Mouse (Mus musculus) liver, embryonic 14.5 days (tissue): Measurements from ENCODE around the gene Crybb3.

Experiments used
- CTCF ChIP-seq: IDR thresholded peaks from 2 replicates; pipeline ENCODE4 v1.5.1; 2016; ENCODE audit warnings: antibody characterized with exemption, low read depth, control low read depth
- EP300 ChIP-seq: IDR thresholded peaks from 2 replicates; pipeline ENCODE4 v1.6.1; 2016; ENCODE audit warnings: antibody characterized with exemption, low read depth

DNA sequence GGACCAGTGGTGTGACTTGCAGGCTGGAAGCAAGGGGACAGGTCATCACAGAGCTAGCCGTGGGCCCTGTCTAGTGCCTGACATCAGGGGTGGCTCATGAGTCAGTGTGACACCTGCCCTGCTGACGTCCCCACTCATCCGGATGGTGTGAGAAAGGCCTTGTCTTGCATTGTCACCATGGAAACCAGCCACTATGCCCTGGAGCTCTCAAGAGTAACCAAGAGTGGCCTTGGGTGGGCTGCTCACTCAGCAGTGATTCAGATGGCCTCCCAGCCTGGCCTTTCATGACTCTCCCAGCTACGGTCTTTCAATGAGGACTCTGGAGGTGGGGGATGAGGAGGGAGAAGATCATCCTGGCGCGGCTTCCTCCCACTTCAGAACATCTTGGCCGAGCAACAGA, 21.1 kb upstream of the Crybb3 start:
- TF ChIP-seq CTCF (no peak), EP300 (no peak)
